Mouse (Mus musculus) ovary, postnatal 36 days (tissue): ENCODE results near the gene Ctxn1.
A peak's percentile ranks its signal among the peaks of the same experiment; 100 is the strongest.
"Not testable (repeated sequence)": the region's sequence is repeated elsewhere in the genome, so short reads cannot be mapped to it uniquely, and the experiment has no call there.

ENCODE experiments used
- DNase-seq: peaks from one replicate; pipeline ENCODE4 v3.0.0; 2022; ENCODE audit warnings: low spot score, mixed read lengths

The Ctxn1 gene

DNA sequence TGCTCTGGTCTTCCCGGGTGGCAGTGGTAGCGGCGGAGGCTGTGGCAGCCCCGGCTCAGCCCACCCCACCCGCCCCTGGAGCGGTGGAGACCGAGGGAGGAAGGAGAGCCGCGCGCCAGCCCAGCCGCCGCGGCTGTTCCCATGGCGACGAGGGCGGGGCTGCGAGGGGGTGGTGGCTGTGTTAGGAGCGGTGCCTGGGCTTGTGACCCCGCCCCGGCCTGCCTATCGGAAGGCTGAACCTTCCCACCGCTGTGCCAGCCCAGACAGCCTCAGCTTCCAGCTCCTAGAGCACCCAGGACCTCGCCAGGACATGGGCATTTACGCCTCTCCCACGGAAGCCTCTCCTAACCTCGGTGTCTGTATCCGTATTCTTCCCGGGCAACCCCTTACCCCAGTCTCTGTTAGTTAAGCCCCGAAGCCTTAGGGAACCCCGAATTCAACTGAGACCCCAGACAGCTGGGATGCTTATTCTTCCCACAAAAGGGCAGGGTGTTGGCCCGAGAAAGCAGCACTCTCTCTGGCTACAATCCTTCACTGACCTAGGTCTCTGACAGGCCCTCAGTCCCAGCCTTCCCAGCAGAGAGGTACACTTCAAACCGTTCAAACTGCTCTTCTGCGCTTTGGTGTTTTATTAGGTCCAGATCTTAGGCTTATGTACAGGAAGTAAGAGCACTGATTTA is at the start of gene Ctxn1:
Ctxn1 (minus strand) TSS at position 150 of the 680 bp plus-strand sequence.
- peak; percentile 98 for DNase-seq

DNA sequence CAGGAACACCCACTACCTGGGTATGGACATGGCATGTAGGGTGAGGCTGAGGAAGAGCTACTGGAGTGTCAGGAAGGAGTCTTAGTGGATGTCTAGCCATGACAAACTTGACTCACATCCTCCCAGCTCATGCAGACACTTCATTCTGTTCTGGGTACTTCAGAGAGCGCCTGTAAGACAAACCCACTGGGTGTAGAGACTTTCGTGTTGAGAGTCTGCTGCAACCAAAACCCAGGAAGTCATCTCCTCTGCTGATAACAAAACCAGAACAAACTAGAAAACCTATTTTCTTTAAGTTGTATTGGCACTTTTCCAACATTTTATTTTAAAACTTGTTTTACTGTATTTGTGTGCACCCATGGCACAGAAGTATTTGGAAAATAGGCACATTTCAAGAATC is 46.8 kb upstream of the Ctxn1 start:
- no peak for DNase-seq

DNA sequence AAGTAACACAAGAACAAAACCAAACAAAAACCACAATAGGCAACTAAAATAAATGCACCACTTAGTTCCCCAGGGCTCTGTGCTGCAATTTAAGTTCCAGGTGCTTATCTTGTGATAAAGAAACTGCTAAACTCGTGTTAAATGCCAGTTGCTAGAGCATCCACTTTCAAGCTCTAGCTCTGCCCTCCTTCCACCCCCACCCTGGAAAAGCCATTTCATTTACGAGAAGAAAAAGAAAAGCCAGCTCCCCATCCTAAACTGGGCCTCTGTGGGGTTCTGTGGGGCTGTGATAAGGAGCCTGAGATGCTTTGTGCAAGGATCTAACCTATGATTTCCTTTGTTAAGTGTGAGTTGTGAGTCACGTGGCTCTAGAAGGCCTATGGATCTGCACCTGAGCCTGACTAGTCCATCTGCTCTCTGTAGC is 45.1 kb upstream of the Ctxn1 start:
- DNase-seq = no peak

DNA sequence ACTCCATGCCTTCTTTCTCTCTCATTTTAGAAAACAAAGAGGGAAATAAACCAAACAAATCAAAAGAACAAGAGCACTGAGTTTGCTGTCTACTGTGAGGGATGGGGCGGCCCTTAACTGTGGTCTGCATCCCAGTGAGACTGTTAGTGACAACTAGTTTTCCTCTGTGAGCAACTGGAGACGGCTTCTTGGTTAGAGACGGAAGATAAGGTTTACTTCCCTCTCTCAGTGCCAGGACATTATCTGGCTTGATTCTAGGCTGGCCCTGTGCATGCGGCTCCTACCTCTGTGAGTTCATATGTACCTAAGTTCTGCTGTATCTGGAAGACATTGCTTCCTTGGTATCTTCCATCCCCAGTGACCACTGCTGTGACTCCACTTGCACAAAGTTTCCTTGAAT is 38.7 kb upstream of the Ctxn1 start:
- no peak for DNase-seq

DNA sequence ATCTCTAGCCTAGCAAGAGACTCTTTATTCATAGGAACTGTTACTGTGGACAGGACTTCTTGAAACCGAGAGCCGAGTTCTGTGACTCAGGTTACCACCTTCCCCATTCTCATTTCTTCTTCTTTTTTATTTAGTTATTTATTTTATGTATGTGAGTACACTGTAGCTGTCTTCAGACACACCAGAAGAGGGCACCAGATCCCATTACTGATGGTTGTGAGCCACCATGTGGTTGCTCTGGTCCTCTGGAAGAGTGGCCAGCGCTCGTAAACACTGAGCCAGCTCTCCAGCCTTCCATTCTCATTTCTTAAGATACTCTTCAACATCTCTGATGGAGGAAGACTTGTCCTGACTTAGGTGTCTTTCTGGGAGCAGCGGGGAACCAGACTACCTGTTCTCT is 33.7 kb upstream of the Ctxn1 start:
- DNase-seq = no peak

DNA sequence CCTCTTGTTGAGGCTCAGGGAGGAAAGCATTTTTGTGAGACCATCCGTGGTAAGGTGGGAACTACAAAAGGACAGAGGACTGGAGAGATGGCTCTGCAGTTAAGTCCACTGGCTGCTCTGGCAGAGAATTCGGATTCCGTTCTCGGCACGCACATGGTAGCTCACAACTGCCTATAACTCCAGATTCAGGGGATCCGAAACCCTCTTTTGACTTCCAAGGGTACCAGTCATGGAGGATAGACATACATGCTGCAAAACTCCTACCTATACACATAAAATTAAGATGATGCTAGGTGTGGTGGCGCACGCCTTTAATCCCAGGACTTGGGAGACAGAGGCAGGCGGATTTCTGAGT is 17.0 kb upstream of the Ctxn1 start:
- DNase-seq = no peak

DNA sequence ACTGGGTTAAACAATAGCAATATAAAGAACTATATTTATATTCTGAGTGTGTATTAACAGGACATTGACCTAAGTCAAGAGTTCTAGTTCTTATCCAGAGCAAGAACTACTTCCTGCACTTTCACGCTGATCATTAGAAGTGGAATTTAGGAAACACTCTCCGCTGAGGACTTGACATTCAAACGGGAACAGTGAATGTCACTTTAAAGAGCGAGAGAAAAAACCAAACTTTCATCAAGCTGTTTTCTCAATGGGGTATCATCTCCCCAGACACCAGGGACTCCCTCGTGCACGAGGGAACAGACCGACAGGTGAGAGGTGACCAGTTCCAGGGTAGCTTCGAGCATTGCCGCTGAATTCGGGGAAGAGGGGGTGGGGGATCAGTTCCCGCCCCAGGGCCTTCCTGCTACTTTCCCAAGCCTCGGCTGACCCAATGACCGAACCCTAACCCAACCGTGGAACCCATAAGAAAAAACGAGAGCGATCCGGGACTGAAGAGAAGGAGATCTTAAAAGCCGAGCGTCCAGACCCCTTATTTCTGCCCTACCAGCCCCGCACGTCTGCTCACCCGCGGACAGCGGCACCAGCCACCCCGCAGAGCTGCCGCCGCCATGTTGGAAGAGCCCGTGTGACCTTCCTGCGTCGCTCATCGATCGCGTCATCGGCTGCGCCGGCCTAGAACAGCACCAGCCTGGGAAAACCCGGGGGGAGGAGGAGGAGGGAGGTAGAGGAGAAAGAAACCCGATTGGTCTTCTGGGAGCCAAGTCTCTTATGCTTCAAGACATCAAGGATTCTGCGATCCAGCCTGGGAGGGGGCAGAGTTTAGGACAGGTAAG is 16.4 kb upstream of the Ctxn1 start, which contains the start of gene Timm44:
Timm44 (minus strand) TSS at position 639 of the 836 bp plus-strand sequence.
- DNase-seq = peak; percentile 93

DNA sequence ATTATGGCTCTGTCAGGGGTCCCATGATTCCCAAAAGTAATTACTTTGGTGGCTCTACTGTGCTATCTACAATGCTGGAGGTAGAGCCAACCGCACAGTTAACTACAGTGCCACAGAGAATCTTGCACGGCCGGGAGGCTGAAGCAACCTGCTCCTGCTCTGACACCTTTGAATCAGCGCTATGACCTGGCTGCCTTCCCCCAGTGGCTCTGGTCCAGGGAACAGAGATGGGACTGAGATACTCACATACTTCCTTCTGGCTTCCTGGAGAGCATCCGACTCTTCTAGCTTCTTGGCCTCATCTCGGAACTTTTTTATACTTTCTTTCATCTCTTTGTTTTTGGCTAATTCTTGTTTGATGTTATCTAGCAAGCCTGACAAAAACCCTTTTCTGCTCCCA is 10.5 kb upstream of the Ctxn1 start:
- no peak for DNase-seq

DNA sequence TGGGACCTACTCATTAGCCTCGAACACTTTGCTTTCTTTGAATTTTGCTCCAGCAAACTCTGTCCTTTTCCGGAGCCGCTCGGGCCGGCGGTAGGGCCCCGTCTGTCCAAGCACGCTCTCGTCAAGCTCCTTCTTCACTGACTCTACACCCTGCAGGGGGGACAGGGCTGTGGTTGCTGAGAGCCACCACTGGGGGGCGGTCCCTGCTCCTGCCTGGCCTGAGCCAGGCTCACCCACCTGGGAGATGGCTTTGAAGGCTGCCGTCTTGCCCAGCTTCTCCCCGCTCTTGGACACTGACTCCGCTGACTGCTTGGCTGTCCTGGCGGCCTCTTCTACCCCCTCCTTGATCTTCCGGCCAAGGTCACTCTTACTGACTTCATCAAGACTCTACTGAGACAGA is 8.6 kb upstream of the Ctxn1 start:
- DNase-seq = no peak

DNA sequence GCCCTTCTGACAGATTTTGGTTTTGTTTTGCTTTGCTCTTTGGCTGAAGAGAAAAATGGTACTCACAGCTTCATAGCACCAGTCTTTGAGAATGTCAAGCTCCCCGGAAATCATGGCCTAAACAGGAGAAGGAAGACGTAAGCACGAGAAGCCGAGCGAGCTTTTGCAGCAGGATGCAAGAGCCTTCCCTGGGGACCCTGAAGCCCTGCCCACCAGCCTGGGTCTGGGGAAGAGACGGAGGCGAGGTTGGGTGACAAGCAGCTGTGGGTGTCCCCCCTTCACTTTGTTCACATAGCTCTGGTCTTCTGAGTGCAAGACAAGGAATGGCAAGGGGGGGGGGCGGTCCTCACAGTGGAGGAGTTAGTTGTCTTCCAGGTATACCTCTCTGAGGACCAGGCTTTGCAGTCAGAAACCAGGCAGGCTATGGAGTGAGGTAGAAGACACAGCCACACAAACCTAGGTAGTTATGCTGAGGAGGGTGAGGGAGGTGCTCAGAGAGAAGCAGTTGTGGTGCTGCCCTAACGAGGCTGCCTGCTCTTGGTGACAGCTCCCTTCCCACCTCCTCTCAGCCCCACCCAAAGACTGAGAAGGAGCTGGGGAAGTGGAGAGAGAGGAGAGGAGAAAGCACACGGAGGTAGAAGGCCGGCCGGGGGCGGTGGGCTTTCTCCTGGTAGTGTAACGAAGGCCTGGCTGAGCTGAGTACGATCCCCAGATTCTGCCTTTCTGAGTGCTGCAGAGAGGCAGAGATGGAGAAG is 6.3 kb upstream of the Ctxn1 start:
- no peak for DNase-seq

DNA sequence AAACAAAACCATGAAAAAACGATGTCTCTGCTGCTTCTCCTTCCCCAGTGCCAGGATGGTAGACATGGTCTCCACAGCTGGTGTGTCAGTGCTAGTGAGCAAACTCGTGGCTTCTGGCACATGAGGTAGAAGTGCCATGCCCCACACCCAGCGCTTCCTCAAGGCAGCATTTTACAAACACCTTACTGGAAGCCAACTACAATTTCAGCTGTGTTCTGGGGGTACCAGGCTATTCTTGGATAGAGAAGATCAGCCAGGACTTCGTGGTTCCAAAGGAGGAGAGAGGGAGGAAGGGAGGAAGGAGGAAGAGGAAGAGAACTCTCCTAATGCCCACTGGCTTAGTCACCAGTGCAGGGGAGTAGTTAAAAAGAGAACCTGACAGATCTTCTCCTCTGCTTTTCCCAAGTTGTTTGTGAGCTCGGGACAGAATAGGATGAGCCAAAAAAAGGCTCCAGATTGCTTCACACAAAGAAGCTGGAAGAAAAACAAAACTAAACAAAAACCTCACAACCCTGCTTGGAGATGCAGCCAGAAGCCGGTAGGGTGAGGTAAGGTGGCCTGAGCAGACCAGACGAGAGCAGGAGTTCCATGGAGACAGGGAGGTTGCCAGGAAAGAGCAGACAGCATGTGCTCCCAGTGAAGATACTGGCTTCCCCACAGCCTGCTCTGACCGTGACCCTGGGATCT is 4.2 kb upstream of the Ctxn1 start:
- DNase-seq = no peak

DNA sequence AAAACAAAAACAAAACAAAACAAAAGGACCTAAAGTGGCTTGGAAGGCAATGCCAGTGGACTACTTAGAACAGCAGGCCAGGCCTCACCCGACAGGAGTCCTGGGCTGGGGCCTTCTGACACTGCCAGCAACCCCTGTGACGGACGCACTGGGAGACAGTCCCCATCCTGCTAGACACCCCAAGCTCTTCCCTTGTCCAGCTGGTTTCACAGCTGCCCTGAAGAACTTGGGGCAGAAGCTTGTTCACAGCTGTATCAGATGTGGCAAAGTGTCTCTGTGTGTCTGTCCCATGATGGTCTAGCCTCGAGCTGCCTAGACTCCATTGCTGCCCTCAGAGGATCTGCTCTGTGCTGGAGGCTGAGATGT is 714 bp upstream of the Ctxn1 start:
- no peak for DNase-seq

DNA sequence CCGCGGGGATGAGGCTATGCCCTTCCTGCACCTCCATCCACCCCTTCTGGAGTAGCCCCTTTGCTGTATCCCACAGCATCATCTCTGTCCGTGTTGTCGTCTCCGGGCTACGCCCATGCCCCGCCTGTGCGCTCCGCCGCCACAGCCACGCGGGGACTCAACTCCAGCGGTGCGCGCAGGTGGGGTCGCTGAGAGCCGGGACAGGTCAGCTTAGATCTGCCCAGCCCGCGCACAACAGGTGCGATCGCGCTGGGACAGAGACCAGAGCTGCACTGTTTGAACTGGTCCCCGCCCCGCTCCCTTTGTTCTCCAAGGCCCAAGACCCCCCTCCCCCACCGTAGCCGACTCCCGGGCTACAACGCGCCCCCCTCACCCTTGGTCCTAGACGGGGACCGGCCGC is 396 bp downstream of the Ctxn1 start:
- no peak for DNase-seq

DNA sequence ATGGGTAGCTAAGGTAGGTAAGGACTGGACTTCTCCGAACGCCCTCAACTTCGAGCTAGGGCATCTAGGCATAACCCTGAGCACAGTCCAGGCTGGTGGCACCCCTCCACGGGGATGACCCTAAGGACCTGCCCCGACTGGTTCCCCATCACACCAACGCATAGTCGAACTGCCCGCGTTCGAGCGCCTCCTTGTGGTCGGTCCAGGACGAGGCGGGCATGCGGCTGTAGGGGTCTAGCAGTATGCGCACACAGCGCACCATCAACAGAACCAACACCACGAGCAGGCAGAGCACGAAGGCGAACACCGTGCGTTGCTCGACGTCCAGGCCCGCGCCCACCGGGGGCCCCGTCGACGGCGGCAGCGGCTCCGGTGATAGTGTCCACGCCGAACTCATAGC is 841 bp downstream of the Ctxn1 start:
- DNase-seq = peak; percentile 81

DNA sequence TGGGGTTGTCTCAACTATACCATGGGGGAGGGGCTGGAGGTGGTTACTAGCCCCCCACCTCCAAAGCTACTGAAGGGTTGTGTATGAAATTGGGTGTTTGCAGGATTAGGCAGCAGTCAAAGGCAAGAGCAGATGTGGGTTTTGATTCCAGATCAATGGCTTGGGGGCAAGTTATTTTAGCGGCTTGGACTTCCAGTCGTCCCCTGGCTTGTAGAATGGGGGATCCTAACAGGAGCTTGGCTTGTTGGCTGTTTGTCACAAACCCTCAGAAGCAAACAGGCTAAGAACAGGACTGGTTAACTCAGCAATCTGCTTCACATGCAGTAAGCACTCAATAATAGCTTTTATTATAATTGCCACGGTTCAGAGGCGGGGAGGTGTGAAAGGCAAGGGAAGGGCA is 1.7 kb downstream of the Ctxn1 start:
- DNase-seq = no peak

DNA sequence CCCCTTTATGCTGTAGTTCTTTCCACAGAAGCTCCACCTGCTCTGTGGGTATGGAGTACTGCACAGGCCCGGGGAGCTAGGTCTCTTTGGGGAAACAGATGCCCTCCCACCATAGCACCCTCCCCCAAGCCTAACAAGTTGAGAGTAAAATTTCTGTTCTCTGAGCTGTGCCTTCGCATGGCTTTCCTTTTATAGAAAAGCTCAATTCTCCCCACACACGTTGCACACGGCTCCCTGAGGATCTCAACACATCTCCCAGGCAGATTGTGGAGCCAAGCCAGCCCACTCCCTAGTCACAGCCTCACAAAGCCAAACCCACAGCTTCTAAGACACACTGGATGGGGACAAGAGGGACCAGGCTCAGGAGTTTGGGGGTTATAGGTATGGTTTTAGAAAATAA is 2.2 kb downstream of the Ctxn1 start:
- DNase-seq = no peak

DNA sequence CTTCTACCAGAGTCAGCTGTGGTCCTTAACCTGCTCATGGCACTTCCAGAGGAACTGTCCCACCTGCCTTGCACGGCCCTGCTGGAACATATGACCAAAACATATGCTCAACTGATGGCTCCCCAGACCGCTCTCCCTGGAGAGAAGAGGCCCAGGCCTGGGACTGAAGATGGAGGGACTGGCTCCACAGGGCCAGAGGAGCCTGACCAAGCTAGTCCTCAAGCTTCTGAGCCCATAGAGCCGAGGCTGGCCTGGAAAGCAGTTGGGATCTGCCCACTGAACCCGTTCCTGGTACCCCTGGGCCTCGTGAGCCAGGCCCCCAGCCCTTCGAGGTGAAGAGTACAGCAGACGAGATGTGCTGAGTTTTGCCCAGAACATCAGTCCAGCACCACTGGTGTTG is 3.6 kb downstream of the Ctxn1 start:
- DNase-seq = not testable (repeated sequence)

DNA sequence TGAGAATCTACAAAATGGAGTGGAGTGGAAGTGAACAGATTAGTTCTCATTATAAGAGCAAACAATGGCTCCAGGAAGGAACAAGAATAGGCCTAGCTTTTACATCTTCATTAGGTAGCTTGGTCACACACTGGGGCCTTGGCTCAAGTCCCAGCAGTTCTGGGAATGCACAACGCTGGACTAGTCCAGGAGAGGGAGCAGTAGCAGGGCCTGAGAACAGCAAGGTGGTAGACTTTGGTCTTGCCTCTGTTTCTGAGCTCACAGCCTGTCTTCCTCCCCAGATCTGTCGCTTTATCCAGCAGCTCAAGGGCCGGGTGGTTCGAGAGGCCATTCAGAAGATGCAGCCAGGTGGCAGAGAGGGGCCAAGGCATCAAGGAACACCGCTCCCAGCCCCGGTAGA is 5.1 kb downstream of the Ctxn1 start:
- DNase-seq = peak; percentile 58

DNA sequence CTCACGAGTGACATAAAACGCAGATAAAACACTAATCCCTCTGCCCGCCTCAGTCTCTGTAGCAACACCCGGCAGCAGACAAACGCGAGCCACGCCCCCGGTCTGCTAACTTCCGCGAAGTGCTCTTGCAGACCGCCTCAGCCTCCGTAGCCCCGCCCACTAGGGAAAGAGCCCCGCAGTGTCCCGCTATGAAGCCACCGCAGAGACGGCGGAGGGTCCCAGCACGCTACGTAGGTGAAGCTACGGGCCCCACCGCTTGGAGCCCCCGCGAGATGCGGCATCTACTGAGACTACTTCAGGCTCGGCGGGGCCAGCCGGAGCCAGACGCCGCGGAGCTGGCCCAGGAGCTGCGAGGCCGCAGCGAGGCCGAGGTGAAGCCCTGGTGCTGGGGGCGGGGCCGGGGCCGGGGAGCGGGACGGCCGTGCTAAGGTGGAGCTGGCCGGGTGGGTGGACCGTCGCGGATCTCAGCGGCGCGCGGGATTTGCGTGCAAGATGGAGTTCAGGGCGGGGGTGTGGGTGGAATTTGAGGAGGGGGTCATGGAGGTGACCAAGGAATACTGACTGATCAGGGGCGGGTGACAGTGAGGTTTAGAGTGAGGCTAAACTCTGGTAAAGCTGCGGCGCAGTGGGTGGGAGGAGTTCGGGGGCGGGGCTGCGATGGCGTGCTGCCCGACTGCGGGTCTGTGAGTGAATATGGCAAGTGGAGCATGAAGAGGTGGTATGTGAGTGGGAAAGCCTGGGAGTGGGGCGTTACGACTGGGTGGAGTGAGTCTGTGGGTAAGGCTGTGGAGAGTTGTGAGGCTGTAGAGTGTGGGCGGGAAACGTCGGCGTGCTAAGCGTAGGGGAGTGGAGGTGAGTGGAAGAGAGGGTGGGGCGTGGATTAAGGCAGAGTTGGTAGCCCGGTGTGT is 5.9 kb downstream of the Ctxn1 start, which contains the start of gene Snapc2:
Snapc2 (plus strand) TSS at position 147 of the 908 bp plus-strand sequence.
- peak; percentile 94 for DNase-seq

DNA sequence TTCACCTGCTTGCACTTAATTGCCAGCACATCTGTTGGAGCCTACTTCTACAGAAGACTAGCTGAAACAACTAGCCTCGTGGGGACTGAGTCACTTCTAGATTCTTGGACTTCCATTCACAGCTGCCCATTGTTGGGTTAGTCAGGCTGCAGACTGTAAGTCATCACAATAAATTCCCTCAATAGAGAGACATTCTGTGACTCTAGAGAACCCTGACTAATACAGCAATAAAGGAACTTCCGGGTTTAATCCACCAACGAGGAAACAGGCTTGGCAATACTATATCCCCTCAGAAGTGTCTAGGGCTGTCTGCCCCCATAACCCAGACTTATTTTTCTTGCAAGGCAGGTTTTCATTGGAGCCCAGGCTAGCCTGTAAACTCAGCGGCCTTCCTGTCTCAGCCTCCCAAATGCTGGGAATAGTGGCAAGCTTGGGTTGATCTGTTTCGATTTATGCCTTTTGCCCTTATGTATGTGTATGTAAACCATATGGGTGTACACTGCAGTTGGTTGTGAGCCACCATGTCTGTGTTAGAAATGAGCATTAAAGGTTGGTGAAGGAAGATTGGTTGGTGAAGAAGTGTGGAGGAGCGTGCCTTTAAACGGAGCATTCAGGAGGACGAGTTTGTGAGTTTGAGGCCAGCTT is 6.8 kb downstream of the Ctxn1 start:
- DNase-seq = no peak
